Mouse (Mus musculus): Measurements from ENCODE around the gene Gsta3. TPM values are rescaled to one million over a fixed set of nuclear protein-coding genes. Genes with fewer than 3 reads are reported as not detected.
"Not testable (repeated sequence)": the region's sequence is repeated elsewhere in the genome, so short reads cannot be mapped to it uniquely, and the experiment has no call there.

The Gsta3 gene
- total RNA-seq, 1 experiment = 11.7 TPM

- TF ChIP-seq MAFK (IDR thresholded peaks at IDR 0.05; ENCODE audit: insufficient read depth, low read depth, low read length) = no peak
- no peak for TF ChIP-seq ZC3H11A (IDR thresholded peaks at IDR 0.05; ENCODE audit: borderline replicate concordance, low read depth, low read length)
- TF ChIP-seq ZNF384 (IDR thresholded peaks at IDR 0.05; ENCODE audit: low read depth, low read length) = no peak
- H3K9ac ChIP-seq (ENCODE audit: insufficient read depth, low read depth, low read length, poor library complexity, severe bottlenecking) = no peak overlapping the region
- in situ Hi-C loops (cut with MboI; ENCODE audit: low sequenced_read_pairs in 2 of 2, unreplicated experiment in 2 of 2) = no loop called here
- H3K9me3 ChIP-seq (ENCODE audit: control insufficient read depth, insufficient read depth, low read depth, low read length) = no peaks in the 10 kb centered on the region
- no peaks in the 10 kb centered on the region for H3K4me1 ChIP-seq (ENCODE audit: control insufficient read depth in 2 of 2, insufficient read depth in 2 of 2, low read length in 2 of 2, poor library complexity in 1 of 2)
- H3K36me3 ChIP-seq (ENCODE audit: control insufficient read depth, insufficient read depth, low read length, poor library complexity, severe bottlenecking) = no peaks in the 10 kb centered on the region
- no peak for DNase-seq (ENCODE audit: low read depth, low spot score)
- no peak overlapping the region for H3K4me3 ChIP-seq (ENCODE audit: insufficient read depth in 1 of 2, low read depth in 1 of 2, low read length in 2 of 2, poor library complexity in 1 of 2, severe bottlenecking in 1 of 2)
- H3K27ac ChIP-seq (ENCODE audit: insufficient read depth, low read depth, low read length, poor library complexity, severe bottlenecking) = no peak overlapping the region
Measured at GRCm38 (mm10) chr1:21280306-21280705, 39.9 kb downstream of the Gsta3 start.

GRCm38 (mm10) chr1:21284644-21285043 is 44.3 kb downstream of the Gsta3 start:
- H3K4me3 ChIP-seq (ENCODE audit: insufficient read depth in 1 of 2, low read depth in 1 of 2, low read length in 2 of 2, poor library complexity in 1 of 2, severe bottlenecking in 1 of 2); H3K9me3 ChIP-seq (ENCODE audit: control insufficient read depth, insufficient read depth, low read depth, low read length); H3K9ac ChIP-seq (ENCODE audit: insufficient read depth, low read depth, low read length, poor library complexity, severe bottlenecking); DNase-seq (ENCODE audit: low read depth, low spot score); in situ Hi-C loops (cut with MboI; ENCODE audit: low sequenced_read_pairs in 2 of 2, unreplicated experiment in 2 of 2); H3K36me3 ChIP-seq (ENCODE audit: control insufficient read depth, insufficient read depth, low read length, poor library complexity, severe bottlenecking); H3K4me1 ChIP-seq (ENCODE audit: control insufficient read depth in 2 of 2, insufficient read depth in 2 of 2, low read length in 2 of 2, poor library complexity in 1 of 2); H3K27ac ChIP-seq (ENCODE audit: insufficient read depth, low read depth, low read length, poor library complexity, severe bottlenecking): not testable (repeated sequence)

GRCm38 (mm10) chr1:21291394-21291793 is 51.0 kb downstream of the Gsta3 start:
- no peaks in the 10 kb centered on the region for H3K36me3 ChIP-seq (ENCODE audit: control insufficient read depth, insufficient read depth, low read length, poor library complexity, severe bottlenecking)
- no peak overlapping the region for H3K27ac ChIP-seq (ENCODE audit: insufficient read depth, low read depth, low read length, poor library complexity, severe bottlenecking)
- no peak overlapping the region for H3K4me3 ChIP-seq (ENCODE audit: insufficient read depth in 1 of 2, low read depth in 1 of 2, low read length in 2 of 2, poor library complexity in 1 of 2, severe bottlenecking in 1 of 2)
- DNase-seq (ENCODE audit: low read depth, low spot score) = no peak
- H3K4me1 ChIP-seq (ENCODE audit: control insufficient read depth in 2 of 2, insufficient read depth in 2 of 2, low read length in 2 of 2, poor library complexity in 1 of 2) = no peaks in the 10 kb centered on the region
- no peak overlapping the region for H3K9ac ChIP-seq (ENCODE audit: insufficient read depth, low read depth, low read length, poor library complexity, severe bottlenecking)
- in situ Hi-C loops (cut with MboI; ENCODE audit: low sequenced_read_pairs in 2 of 2, unreplicated experiment in 2 of 2) = no loop called here
- H3K9me3 ChIP-seq (ENCODE audit: control insufficient read depth, insufficient read depth, low read depth, low read length) = no peaks in the 10 kb centered on the region
- no peak for TF ChIP-seq CHD2 (IDR thresholded peaks at IDR 0.05; ENCODE audit: low read depth, low read length)
- no peak for TF ChIP-seq ZC3H11A (IDR thresholded peaks at IDR 0.05; ENCODE audit: borderline replicate concordance, low read depth, low read length)
- TF ChIP-seq HCFC1 (IDR thresholded peaks at IDR 0.05; ENCODE audit: borderline replicate concordance, insufficient read depth, low read length) = no peak
- TF ChIP-seq MAFK (IDR thresholded peaks at IDR 0.05; ENCODE audit: insufficient read depth, low read depth, low read length) = no peak
- TF ChIP-seq ZNF384 (IDR thresholded peaks at IDR 0.05; ENCODE audit: low read depth, low read length) = no peak

- no peak for DNase-seq (ENCODE audit: low read depth, low spot score)
- TF ChIP-seq HCFC1 (IDR thresholded peaks at IDR 0.05; ENCODE audit: borderline replicate concordance, insufficient read depth, low read length) (no peak), ZC3H11A (IDR thresholded peaks at IDR 0.05; ENCODE audit: borderline replicate concordance, low read depth, low read length) (no peak), CHD2 (IDR thresholded peaks at IDR 0.05; ENCODE audit: low read depth, low read length) (no peak), MAFK (IDR thresholded peaks at IDR 0.05; ENCODE audit: insufficient read depth, low read depth, low read length) (no peak), ZNF384 (IDR thresholded peaks at IDR 0.05; ENCODE audit: low read depth, low read length) (no peak)
- in situ Hi-C loops (cut with MboI; ENCODE audit: low sequenced_read_pairs in 2 of 2, unreplicated experiment in 2 of 2) = no loop called here
- Histone ChIP-seq H3K9ac (ENCODE audit: insufficient read depth, low read depth, low read length, poor library complexity, severe bottlenecking) (no peak overlapping the region), H3K4me3 (ENCODE audit: insufficient read depth in 1 of 2, low read depth in 1 of 2, low read length in 2 of 2, poor library complexity in 1 of 2, severe bottlenecking in 1 of 2) (no peak overlapping the region), H3K4me1 (ENCODE audit: control insufficient read depth in 2 of 2, insufficient read depth in 2 of 2, low read length in 2 of 2, poor library complexity in 1 of 2) (no peaks in the 10 kb centered on the region), H3K36me3 (ENCODE audit: control insufficient read depth, insufficient read depth, low read length, poor library complexity, severe bottlenecking) (no peaks in the 10 kb centered on the region), H3K27ac (ENCODE audit: insufficient read depth, low read depth, low read length, poor library complexity, severe bottlenecking) (no peak overlapping the region), H3K9me3 (ENCODE audit: control insufficient read depth, insufficient read depth, low read depth, low read length) (no peaks in the 10 kb centered on the region)
Measured at GRCm38 (mm10) chr1:21292590-21292989, 52.2 kb downstream of the Gsta3 start.

- no peak for DNase-seq (ENCODE audit: low read depth, low spot score)
- Histone ChIP-seq H3K9me3 (ENCODE audit: control insufficient read depth, insufficient read depth, low read depth, low read length) (no peaks in the 10 kb centered on the region), H3K9ac (ENCODE audit: insufficient read depth, low read depth, low read length, poor library complexity, severe bottlenecking) (no peak overlapping the region), H3K27ac (ENCODE audit: insufficient read depth, low read depth, low read length, poor library complexity, severe bottlenecking) (no peak overlapping the region), H3K4me1 (ENCODE audit: control insufficient read depth in 2 of 2, insufficient read depth in 2 of 2, low read length in 2 of 2, poor library complexity in 1 of 2) (no peaks in the 10 kb centered on the region), H3K4me3 (ENCODE audit: insufficient read depth in 1 of 2, low read depth in 1 of 2, low read length in 2 of 2, poor library complexity in 1 of 2, severe bottlenecking in 1 of 2) (no peak overlapping the region), H3K36me3 (ENCODE audit: control insufficient read depth, insufficient read depth, low read length, poor library complexity, severe bottlenecking) (no peaks in the 10 kb centered on the region)
- in situ Hi-C loops (cut with MboI; ENCODE audit: low sequenced_read_pairs in 2 of 2, unreplicated experiment in 2 of 2) = no loop called here
- TF ChIP-seq HCFC1 (IDR thresholded peaks at IDR 0.05; ENCODE audit: borderline replicate concordance, insufficient read depth, low read length) (no peak), ZC3H11A (IDR thresholded peaks at IDR 0.05; ENCODE audit: borderline replicate concordance, low read depth, low read length) (no peak), CHD2 (IDR thresholded peaks at IDR 0.05; ENCODE audit: low read depth, low read length) (no peak), ZNF384 (IDR thresholded peaks at IDR 0.05; ENCODE audit: low read depth, low read length) (no peak), MAFK (IDR thresholded peaks at IDR 0.05; ENCODE audit: insufficient read depth, low read depth, low read length) (no peak)
Measured at GRCm38 (mm10) chr1:21296169-21296568, 55.8 kb downstream of the Gsta3 start.

All from ES-E14 (cell line).